Mouse (Mus musculus) lung, postnatal 0 days (tissue): ENCODE measurements around the gene Casp12. TPM values are rescaled to one million over a fixed set of nuclear protein-coding genes. Genes with fewer than 3 reads are reported as not detected.

Source experiments
- ATAC-seq: fragments of 200-750 bp; cut with Nextera tagmentation; 2 replicates; pipeline ENCODE4 v1.8.0; 2017; ENCODE audit warnings: moderate library complexity
- DNase-seq: peaks from one replicate; pipeline ENCODE4 v3.0.0-alpha.2; 2016; ENCODE audit warnings: low spot score
- H3K27ac ChIP-seq: fragments of 300-500 bp; sonication (generic); 2 replicates; pipeline ENCODE4 v1.5.1; 2014; ENCODE audit warnings: antibody characterized with exemption, mild to moderate bottlenecking, low read length, mixed read lengths
- H3K27me3 ChIP-seq: fragments of 300-500 bp; sonication (generic); replicated peaks from 2 replicates; pipeline ENCODE4 v1.6.1; 2014; ENCODE audit warnings: low read length, mixed read lengths; ENCODE audit not compliant: insufficient read depth
- H3K36me3 ChIP-seq: fragments of 300-500 bp; sonication (generic); 2 replicates; pipeline ENCODE4 v1.6.1; 2014; ENCODE audit warnings: low read length, mixed read lengths; ENCODE audit not compliant: insufficient read depth
- H3K4me1 ChIP-seq: fragments of 300-500 bp; sonication (generic); 2 replicates; pipeline ENCODE4 v1.6.1; 2014; ENCODE audit warnings: antibody characterized with exemption, low read depth, low read length, mixed read lengths; ENCODE audit not compliant: insufficient read depth
- H3K4me2 ChIP-seq: fragments of 300-500 bp; sonication (generic); replicated peaks from 2 replicates; pipeline ENCODE4 v1.6.1; 2014; ENCODE audit warnings: low read depth, mild to moderate bottlenecking, low read length, moderate library complexity, mixed read lengths
- H3K4me3 ChIP-seq: fragments of 300-500 bp; sonication (generic); 2 replicates; pipeline ENCODE4 v1.5.1; 2014; ENCODE audit warnings: low read depth, low read length
- H3K9ac ChIP-seq: fragments of 300-500 bp; sonication (generic); replicated peaks from 2 replicates; pipeline ENCODE4 v1.6.1; 2014; ENCODE audit warnings: low read depth, mild to moderate bottlenecking
- H3K9me3 ChIP-seq: fragments of 300-500 bp; sonication (generic); 2 replicates; pipeline ENCODE4 v1.6.1; 2016; ENCODE audit warnings: low read length, mixed read lengths
- CTCF ChIP-seq: IDR thresholded peaks from 2 replicates; pipeline ENCODE4 v1.5.1; 2016; ENCODE audit warnings: antibody characterized with exemption, mild to moderate bottlenecking
- EP300 ChIP-seq: IDR thresholded peaks from 2 replicates; pipeline ENCODE4 v1.6.1; 2016; ENCODE audit warnings: antibody characterized with exemption, mild to moderate bottlenecking, control low read depth
- WGBS: fragments of 180-500 bp; shearing (Covaris S2); extraction: QIAGEN DNeasy Blood & Tissue Kit; methylation state at CpG from one replicate; pipeline ENCODE4 v1.1.7; 2014; 5-methylcytosine and 5-hydroxymethylcytosine counted together
- polyA plus RNA-seq: library from polyadenylated mRNA; unstranded; fragments of >200 nt; fragmentation: Nextera tagmentation; extraction: Ambion mirVana; gene quantifications from 2 replicates; pipeline ENCODE4 v1.2.1, GENCODE M21; 2015

Casp12 gene
- 2.9 and 3.6 TPM in 2 replicates for polyA plus RNA-seq

DNA sequence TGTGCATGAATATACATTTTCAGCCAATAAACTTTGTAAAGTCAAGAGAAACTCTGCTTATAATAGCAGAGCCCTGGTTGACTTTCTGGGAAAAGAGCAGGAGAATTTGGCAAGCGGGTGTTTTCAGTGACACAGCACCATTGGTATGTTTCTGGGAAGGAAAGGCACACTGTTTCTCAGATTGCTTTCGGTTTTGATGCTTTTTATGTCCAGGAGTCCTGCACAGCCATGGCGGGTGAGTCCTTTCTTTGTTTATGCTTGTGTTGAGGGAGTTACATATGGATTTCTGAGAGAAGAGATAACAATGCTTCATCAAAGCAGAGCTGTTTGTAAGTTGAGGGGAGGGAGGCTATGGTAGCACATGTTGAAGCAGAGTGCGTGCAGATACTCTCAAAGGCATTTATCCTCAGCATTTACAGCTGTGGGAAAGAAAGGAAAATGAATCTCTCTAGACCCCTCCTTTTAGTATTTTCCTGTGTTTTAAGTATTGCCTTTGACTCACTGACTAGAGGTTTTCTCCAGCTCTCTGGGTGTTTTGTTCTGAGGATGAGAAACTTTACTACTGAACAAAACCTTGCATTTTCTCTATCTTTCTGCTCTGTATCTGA lies at the start of gene Casp12:
Casp12 (plus strand) TSS at position 140 of the 608 bp plus-strand sequence.
- 42% methylated on average over 4 of the region's 4 CpGs for WGBS
- Histone ChIP-seq H3K9ac (no peak within 1 kb of the TSS), H3K4me3 (no peak within 1 kb of the TSS), H3K27me3 (no peaks in the 10 kb centered on the region), H3K27ac (no peak within 1 kb of the TSS), H3K4me2 (peak within 1 kb of the TSS; percentile 17), H3K9me3 (no peaks in the 10 kb centered on the region), H3K36me3 (no peaks in the 10 kb centered on the region), H3K4me1 (no peaks in the 10 kb centered on the region)
- 0 out of 2 replicates have a peak, but pooled peaks have one; percentile 46 for ATAC-seq
- TF ChIP-seq CTCF (no peak), EP300 (no peak)
- peak; percentile 60 for DNase-seq

DNA sequence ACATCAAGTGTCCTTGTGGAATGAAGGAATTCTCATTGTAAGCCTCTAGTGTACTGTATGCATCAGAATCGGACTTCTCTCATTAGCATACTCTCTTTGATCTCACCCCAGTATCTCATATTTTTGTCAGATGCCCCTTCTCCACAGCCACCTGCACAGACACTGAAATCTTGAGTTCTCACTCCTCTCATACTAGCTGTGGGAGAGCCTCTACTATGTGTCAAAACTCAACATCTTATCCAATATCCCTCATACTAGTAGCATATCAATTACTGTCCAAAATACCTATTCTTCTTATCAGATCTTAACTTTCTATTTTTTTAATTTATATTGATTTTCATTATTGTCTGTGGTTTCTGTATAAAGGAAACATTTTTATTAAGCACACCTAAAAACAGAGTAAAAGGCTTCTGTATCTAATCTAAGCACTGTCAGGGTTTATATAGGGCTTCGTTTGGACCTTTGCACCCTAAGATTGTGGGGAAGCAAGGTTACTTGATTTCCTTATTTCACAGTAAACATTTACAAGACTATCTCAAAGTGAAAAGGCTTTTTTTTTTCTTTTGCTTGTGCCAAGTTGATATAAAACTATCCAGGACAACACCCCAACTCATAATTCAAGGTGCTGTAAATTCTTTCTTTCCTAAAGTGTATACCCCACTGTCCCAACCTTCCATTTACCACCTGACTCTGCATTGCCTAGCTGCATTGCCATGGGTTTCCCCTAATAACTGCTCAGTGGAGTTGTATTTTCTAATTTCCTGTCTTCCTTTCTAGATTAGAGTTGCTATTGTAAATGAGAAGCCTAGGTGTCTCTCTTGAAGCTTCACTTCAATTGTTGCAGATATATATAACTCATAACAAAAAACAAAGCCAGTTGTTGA lies 48.6 kb upstream of the Casp12 start:
- Histone ChIP-seq H3K4me2 (no peak overlapping the region), H3K4me1 (no peaks in the 10 kb centered on the region), H3K27me3 (no peaks in the 10 kb centered on the region), H3K27ac (no peak overlapping the region), H3K9ac (no peak overlapping the region), H3K36me3 (no peaks in the 10 kb centered on the region), H3K9me3 (no peaks in the 10 kb centered on the region), H3K4me3 (no peak overlapping the region)
- 56% methylated on average over 2 of the region's 2 CpGs for WGBS
- DNase-seq = no peak
- ATAC-seq = no peak
- TF ChIP-seq CTCF (no peak), EP300 (no peak)

DNA sequence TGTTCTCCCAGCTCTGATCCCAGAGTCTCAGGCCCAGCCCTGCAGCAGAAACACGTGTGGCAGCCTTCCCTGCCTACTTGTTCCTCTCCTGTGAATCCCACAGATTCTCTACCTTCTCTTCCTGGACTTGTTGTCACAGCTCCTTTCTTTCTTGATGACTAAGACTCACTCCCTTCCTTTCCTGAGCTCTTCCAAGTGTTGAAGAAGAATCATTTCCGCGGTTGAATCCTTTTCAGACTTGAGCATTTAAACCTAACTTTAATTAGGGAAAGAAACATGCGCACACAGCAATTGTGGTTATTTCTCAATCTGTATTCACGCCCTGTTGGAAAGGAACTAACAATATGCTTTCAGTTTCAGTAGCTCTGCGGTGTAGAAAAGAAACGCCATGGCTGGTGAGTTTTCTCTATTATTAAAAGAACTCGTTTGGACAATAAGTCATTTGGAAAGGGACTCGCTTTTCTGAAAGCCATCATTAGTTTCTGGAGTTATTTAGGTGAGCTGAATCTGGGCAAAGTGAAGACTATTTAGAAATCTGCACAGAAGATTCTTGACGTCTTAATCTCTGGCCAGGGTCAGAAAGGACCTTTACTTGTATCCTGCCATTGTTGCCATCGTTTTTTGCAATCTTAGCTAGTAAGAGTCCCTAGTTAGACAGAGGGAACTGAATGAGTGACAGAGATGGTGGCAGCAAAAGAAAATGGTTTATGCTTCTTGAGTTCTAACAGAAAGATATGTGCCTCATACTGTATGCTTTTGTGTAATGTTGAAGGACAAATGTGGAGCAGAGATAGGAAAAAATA lies 46.7 kb upstream of the Casp12 start, which contains the start of gene Casp1:
Casp1 (plus strand) TSS at position 189 of the 803 bp plus-strand sequence.
- no peak within 1 kb of the TSS for H3K9ac ChIP-seq
- no peak within 1 kb of the TSS for H3K27ac ChIP-seq
- H3K4me3 ChIP-seq = no peak within 1 kb of the TSS
- WGBS = 70% methylated on average over 11 of the region's 11 CpGs
- no peaks in the 10 kb centered on the region for H3K27me3 ChIP-seq
- no peak for ATAC-seq
- TF ChIP-seq CTCF = no peak
- no peak for TF ChIP-seq EP300
- H3K4me1 ChIP-seq = no peaks in the 10 kb centered on the region
- no peak within 1 kb of the TSS for H3K4me2 ChIP-seq
- H3K9me3 ChIP-seq = no peaks in the 10 kb centered on the region
- no peak for DNase-seq
- H3K36me3 ChIP-seq = no peaks in the 10 kb centered on the region

DNA sequence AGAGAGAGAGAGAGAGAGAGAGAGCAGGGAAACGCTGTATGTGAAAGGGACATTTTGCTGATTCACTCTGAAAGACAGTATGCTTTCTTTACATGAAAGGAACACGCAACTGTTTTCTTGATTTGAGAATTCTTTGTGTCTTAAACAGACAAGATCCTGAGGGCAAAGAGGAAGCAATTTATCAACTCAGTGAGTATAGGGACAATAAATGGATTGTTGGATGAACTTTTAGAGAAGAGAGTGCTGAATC lies 46.2 kb upstream of the Casp12 start:
- no peak overlapping the region for H3K27ac ChIP-seq
- 71% methylated on average over 2 of the region's 2 CpGs for WGBS
- no peak for TF ChIP-seq CTCF
- no peak for TF ChIP-seq EP300
- DNase-seq = no peak
- H3K9ac ChIP-seq = no peak overlapping the region
- H3K4me1 ChIP-seq = no peaks in the 10 kb centered on the region
- no peaks in the 10 kb centered on the region for H3K9me3 ChIP-seq
- H3K27me3 ChIP-seq = no peaks in the 10 kb centered on the region
- no peak overlapping the region for H3K4me3 ChIP-seq
- no peak for ATAC-seq
- no peaks in the 10 kb centered on the region for H3K36me3 ChIP-seq
- H3K4me2 ChIP-seq = no peak overlapping the region

DNA sequence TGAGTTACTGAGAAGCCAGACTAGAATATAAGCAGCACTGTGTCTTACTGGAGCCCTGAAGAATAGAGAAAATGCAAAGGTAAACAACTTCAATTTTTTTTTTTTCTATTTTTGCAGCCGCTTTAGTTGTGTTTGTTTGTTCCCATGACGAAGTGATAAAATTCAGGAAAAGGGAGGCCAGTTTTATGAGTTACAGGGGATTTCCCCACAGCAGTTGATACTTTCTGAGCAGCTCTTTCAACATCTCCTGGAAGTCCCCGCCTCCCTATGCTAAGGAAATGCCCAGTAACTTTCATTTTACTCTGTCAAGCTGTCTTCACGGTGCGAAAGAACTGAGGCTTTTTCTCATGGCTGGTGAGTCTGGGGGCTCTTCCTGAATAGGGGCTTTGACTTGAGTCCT lies 36.7 kb upstream of the Casp12 start, which contains the start of gene Casp4:
Casp4 (plus strand) TSS at position 268 of the 400 bp plus-strand sequence.
- H3K9me3 ChIP-seq = no peaks in the 10 kb centered on the region
- peak within 1 kb of the TSS; percentile 31; the same call in 1 of the 2 replicates for H3K4me3 ChIP-seq
- WGBS = 47% methylated on average over 5 of the region's 5 CpGs
- no peak for TF ChIP-seq CTCF
- no peak for TF ChIP-seq EP300
- ATAC-seq (peak; percentile 61), DNase-seq (peak; percentile 61)
- no peaks in the 10 kb centered on the region for H3K36me3 ChIP-seq
- H3K27ac ChIP-seq = no peak within 1 kb of the TSS
- H3K27me3 ChIP-seq = no peaks in the 10 kb centered on the region
- no peaks in the 10 kb centered on the region for H3K4me1 ChIP-seq
- H3K9ac ChIP-seq = no peak within 1 kb of the TSS
- H3K4me2 ChIP-seq = peak within 1 kb of the TSS; percentile 19; the same call in 1 of the 2 replicates

DNA sequence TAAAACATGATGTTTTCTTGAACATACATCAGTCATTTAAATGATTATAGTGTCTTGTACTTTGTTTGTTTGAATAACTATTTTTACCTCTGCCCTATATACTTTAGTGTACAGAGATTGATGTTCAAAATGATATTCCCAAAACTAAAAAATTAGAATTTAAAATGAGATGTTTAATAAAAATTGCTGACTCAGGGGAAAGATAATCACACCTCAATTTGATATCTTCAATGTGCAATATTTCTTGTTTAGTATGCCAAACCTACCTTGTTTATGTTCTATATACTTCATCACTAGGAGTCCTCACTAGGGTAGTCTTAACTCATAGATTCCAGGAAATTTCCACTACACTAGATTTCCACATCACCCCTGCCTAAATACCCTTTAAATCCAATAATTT lies 35.1 kb upstream of the Casp12 start:
- ATAC-seq = no peak
- no peaks in the 10 kb centered on the region for H3K9me3 ChIP-seq
- no peak for DNase-seq
- no peaks in the 10 kb centered on the region for H3K4me1 ChIP-seq
- no peaks in the 10 kb centered on the region for H3K36me3 ChIP-seq
- no peak overlapping the region for H3K4me3 ChIP-seq
- no peak for TF ChIP-seq EP300
- TF ChIP-seq CTCF = no peak
- no peaks in the 10 kb centered on the region for H3K27me3 ChIP-seq
- H3K4me2 ChIP-seq = no peak overlapping the region
- no peak overlapping the region for H3K27ac ChIP-seq
- H3K9ac ChIP-seq = no peak overlapping the region
